Mouse (Mus musculus): ENCODE measurements around the gene AW146154. TPM values are rescaled to one million over a fixed set of nuclear protein-coding genes. Genes with fewer than 3 reads are reported as not detected.
"Not testable (repeated sequence)": the region's sequence is repeated elsewhere in the genome, so short reads cannot be mapped to it uniquely, and the experiment has no call there.

AW146154 gene
- polyA plus RNA-seq (2017; shearing (Covaris generic)): 10 to 100 TPM; 17.1 to 19.1 TPM

DNA sequence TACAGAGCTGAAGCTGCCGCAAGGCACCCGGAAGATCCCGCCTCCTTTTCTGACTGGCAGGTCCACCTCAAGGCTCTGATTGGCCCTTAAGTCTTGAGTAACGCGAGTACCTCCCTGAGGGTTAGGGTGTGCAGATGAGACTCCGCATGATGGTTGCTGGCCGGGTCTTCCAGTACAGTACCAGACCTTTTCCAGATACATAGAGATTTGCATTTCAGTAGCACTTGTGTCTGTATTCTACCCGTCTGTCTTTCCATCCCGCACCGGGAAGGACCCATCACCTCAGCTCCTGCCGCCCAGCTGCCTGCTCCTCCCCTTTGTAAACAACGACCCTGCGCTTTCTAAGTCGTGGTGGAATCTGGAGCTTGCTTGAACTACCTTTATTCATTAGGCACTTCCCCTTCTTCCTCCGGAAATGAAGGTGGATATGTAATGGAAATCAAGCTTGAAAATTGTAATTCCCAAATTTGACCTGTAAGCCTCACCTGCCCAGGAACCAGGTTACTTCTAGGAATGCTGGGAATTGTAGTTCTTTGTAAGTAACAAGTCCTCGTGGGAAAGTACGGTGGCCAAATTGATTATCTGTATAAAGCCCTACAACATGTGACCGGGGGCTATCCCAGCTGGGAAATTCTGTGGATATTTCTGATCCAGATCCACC is at the start of gene AW146154, which contains the start of gene Gm20449:
TSS of gene AW146154 (minus strand) at position 502 of the 661 bp plus-strand sequence.
TSS of gene Gm20449 (minus strand) at position 29 of the 661 bp plus-strand sequence.
- ATAC-seq: peak; percentile 97

DNA sequence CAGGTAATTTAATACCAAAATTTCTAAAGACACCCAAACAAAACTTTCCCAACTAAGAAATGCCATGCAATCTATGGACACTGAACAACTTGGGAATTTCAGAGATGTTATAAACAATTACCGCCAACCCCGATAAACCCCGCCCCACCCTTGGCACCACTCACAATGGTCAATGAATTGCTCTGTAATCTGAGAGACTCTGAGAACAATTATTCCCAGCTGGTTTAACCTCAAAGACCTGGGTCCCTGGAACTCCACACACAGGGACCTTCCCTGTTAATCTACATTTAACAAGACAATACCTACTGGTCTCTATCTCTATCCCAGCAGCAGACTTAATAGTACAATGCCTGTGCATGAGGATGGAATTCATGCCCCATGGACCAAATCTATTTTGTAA is 13.0 kb upstream of the AW146154 start:
- ATAC-seq: no peak

DNA sequence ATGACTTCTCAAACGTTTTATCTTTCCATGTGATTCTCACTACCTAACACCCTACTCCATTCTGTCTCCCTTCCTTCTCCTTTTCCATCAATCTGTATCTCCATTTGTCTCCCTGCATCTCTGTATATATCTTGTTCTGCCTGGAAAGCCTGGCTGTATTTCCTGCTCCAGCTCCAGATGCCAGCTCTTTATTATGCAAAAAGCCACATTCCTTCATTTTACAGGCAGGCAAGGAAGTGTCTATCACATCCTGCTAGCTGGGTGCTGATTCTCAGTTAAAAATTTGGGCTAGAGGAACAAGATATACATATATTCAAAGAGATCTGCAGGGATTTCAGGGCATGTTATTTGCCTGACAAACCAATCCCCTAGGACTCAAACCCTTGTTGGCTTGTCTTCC is 12.5 kb upstream of the AW146154 start:
- ATAC-seq: no peak

DNA sequence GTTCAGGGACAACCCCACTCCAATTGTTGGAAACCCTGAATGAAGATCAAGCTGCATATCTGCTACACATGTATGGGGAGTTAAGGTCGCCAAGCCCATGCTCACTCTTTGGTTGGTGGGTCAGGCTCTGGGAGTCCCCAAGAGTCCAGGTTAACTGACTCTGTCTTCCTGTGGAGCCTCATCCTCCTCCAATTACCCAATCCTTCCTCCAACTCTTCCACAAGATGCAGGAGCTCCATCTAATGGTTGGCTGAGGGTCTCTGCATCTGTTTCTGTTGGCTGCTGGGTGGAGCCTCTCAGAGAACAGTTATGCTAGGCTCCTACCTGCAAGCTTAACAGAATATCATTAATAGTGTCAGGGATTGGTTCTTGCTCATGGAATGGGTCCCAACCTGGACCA is 2.7 kb upstream of the AW146154 start:
- no peak for ATAC-seq

DNA sequence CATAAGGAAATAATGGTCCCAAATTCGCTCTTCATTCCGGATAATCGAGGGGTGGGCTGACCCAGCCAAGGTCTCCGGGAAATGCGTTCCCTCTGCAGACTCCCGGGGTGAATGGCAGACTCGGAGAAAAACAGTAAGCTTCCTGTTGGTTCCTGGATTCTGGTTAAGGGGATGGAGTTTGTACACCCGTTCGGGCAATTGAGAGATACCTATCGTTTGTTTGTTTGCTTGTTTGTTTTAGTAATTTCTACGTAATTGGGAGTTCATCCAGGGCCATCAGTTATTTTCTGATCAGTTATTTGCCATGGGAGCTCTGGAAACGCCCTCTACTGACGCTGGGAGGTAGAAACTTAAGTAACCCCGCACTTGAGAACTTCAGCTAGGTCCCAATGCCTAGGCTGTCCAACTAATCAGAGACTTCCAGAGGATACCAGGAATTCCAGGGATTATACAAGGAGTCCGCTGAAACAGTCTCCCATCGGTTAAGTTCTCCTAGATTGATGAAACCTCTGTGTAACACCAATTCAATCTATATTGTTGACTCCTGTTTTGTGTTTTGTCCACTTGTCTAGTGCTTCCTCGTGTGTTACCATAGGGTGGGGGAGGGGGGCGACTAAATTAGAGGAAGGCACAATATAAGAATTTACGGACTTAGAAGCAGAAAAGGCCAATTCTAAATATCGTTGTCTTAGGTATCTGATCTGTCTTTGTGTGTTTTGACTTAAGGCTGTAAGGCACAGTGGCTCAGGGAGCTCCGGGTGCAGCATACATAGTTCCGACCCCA is 653 bp upstream of the AW146154 start:
- ATAC-seq: peak; percentile 40

DNA sequence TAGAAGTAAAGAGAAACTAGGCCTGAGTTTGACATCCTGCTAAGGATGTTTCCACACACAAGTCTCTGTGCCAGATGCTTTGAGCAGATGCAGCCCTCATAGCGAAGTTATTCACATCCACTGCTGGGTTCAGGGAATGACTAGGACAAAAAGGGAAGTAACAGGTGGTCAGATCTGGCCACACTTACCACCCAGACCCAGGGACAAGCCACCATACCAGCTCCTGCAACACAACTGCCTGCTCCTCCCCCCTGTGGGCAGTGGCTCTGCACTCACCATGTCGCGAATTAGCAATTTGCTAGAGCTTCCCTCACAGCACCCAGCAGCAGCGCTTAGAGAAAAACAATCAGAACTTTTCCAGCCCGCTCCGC is 687 bp downstream of the AW146154 start:
- peak; percentile 13 for ATAC-seq

DNA sequence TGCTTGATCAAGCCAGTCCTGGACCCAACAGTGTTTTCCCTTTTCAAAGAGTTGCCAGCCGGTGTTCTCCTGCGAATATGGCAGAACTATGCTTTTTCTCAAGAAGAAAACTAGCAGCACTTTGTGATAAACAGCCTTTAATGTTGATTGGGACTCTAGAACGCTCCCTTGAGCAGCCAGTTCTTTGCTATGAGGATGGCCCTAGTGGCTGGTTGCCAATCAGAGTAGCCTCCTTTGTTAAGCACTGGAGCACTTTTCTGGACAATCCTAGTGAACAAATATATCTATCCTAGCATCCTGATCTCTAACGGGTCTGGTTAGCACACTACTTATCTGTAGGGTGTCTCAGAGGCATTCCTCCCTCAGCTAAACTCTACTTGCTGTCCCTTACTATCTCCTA is 1.2 kb downstream of the AW146154 start:
- not testable (repeated sequence) for ATAC-seq

DNA sequence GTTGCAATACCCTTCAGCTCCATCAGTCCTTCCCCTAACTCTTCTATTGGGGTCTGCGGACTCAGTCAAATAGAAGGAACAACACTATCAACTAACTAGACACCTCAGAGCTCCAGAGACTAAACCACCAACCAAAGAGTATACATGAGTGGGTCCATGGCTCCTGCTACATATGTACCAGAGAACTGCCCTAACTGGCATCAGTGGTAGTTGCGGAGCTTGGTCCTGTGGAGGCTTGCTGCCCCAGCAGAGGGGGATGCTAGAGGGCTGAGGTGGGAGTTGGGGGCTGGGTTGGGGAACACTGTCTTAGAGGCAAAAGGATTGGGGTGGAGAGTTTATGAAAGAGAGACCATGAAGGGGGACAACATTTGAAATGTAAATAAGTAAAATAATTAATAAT is 1.8 kb downstream of the AW146154 start:
- ATAC-seq: no peak

DNA sequence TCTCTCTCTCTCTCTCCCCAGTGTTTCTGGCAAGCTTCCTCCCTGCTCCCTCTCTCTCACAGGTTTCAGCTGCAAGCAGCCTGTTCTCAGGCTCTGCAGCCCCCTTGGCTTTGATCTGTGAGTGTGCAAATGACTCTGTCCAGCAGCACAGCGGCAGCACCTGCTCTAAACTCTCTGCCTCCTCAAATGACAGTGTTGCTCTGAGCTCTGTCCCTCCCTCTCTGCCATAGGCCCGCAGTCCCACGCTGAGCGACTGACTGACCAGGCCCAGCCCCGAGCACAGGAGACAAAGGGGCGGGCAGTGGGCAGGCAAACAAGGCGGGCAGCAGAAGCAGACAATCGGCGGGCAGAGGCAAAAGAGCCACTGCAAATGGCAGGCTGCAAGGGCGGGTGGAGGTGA is 47.8 kb downstream of the AW146154 start:
- ATAC-seq: no peak

DNA sequence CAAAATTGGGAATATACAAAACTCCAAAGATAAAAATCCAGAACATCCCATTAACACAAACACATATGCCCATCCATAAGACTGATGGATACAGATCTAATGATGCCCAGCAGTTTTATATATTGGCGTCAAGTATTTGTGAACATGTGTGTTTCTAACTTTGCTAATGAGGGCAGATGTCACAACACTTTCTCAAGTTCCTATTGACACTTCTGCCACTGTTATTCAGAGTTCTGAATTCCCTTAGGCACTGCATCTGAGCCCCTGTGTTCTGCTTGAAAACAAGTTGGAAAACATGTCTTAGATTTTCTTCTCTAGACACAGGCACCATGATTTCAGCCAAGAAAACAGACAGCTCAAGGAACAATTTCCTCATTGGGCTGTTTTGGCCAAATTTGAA is 51.1 kb downstream of the AW146154 start, which contains the start of gene Vmn2r57:
TSS of gene Vmn2r57 (minus strand) at position 101 of the 400 bp plus-strand sequence.
- ATAC-seq: not testable (repeated sequence)

Other genes starting within 250 kb of the AW146154 start
- 10 to 100 TPM; 35.9 to 49.3 TPM for gene AI987944, start 106.5 kb downstream of the AW146154 start, polyA plus RNA-seq (2017; shearing (Covaris generic))
- not detected for gene Vmn2r57, start 51.2 kb downstream of the AW146154 start, polyA plus RNA-seq (2017; shearing (Covaris generic))
- not detected for gene Gm20449, start 473 bp downstream of the AW146154 start, polyA plus RNA-seq (2017; shearing (Covaris generic))
- gene Gm6871, start 73.8 kb upstream of the AW146154 start, polyA plus RNA-seq (2017; shearing (Covaris generic)): not detected
- 10 to 100 TPM; 16.9 to 32.4 TPM for gene 2610021A01Rik, start 99.3 kb upstream of the AW146154 start, polyA plus RNA-seq (2017; shearing (Covaris generic))
- 10 to 100 TPM; 12.0 to 14.2 TPM for gene Zfp788, start 133.3 kb upstream of the AW146154 start, polyA plus RNA-seq (2017; shearing (Covaris generic))

Data from CD4-positive, CD25-positive, alpha-beta regulatory T cell, adult 4 months (primary cell).